Mouse (Mus musculus): Measurements from ENCODE around the gene Zfp503.

Zfp503 gene

DNA sequence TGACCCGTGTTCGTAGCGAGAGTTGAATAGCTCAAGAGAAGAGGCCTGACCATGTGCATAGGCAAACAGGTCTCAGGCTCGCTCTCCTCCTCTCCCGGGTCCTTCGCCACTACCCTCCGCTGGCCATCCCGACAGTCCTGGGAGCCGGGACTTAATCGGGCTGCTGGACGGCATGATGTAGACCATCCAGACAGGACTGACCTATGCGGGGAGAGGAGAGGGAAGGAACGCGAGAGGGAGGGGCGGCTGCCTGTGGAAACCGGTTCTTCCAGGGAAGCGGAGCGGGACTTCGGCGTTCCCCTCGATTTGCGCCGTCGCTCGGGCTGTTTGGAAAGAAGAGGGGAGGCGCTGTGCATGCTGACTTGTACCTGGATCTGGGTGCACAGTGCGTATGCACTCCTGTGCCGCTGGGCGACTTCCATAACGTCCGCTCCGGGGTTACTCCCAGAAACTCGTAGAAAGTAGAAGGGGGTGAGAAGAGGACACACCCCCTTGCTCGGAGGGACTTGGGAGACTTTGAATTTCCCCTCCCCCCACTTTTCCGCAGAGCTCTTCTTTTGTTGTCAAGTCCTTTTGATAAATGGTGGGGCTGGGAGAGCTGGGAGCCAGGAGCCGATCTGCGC is at the start of gene Zfp503:
Gene Zfp503, minus strand, starts transcription at position 311 of the 623 bp plus-strand sequence.
- no peak for DNase-seq

DNA sequence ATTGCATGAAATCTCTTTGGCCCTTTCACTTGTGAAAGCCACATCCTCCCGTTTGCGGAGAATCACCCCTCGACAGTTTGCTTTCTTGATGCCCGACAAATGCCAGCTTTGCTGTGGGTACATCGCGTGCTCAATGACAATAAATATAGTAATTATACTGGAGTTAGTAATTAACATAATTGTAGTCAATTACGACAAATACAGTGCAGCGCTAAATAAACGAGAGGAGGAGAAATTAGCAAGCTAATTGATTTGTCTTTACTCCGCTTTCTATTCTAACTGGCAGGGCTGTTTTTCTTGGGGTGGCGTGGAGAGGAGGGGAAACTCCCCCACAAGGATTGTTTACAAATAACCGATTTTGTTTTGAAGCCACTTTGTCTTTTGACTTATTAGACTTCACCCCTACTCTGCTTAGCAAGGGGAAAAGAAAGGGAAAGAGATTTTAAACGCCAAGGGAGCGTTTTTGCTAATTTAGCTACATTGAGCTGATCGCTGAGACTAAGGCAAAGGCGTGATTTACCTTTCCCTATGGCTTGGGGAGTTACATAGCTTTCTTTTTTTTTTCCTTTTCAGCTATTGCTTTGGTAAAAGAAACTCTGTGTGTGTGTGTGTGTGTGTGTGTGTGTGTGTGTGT is 48.2 kb upstream of the Zfp503 start:
- no peak for DNase-seq

DNA sequence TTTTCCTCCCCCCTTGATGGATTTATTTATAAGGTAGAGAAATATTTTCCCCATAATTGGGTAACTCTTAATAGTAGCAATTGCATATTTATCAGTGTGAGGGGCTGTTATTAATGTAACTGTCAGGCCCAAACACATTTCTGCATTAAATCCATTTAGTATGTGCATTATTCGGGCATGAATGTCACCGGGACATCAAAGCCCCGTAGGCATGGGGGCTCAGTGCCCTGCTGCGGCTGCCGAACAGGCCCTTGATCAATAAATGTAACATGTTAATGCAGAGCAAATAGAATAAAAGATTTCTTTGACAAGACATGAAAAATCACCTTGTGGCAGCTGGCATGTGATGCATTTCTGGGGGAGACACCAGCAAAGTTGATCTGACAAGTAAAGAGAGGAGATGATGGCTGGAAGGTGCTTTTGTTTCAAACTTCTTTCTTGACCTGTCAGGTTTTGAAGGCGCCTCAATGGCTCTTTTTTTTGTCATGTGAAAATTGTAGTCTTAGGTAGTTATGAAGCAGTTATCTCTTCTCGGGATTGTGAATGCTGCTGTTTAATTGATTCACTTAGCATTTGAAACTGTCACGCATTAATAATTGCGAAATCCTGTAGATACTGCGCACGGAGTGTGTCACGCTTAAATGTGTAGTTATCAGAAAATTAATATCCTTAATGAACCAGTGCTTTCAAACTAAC is 47.5 kb upstream of the Zfp503 start:
- no peak for DNase-seq

DNA sequence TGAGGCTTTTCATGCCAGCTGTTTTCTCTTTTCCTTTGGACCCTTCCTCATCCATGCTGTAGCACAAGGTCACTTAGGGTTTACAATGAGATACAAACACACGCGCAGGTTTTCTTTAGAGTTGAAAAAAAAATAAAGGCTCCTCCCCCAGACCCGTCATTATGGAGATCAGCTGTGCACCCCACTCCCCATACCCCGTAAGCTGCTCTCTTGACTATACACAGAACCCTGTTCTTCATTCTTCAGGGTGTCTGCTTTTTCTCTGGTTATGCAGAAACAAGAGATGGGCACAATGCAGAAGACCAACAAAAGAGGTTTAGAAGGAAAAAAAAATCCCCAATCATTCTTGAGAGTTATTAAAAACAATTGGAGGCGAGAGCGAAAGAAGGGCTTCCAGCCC is 46.9 kb upstream of the Zfp503 start:
- no peak for DNase-seq

DNA sequence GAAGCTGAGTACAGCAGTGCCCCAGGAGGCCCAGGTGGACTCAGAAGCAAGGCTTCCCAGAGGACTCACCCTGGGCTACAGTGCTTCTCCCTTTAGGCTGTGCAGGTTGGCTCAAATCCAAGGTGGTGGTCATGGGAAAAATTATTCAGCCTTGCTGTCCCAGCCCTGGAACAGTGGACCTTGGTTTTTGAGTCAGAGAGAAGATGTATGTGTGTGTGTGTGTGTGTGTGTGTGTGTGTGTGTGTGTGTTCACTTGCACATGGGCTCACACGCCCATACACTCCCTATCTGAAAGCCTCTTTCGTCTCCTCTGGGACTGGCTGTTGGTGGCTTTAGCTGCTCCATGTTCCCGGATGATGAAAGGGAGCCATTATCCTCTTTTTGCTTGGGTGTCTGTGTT is 46.5 kb upstream of the Zfp503 start:
- DNase-seq = no peak

DNA sequence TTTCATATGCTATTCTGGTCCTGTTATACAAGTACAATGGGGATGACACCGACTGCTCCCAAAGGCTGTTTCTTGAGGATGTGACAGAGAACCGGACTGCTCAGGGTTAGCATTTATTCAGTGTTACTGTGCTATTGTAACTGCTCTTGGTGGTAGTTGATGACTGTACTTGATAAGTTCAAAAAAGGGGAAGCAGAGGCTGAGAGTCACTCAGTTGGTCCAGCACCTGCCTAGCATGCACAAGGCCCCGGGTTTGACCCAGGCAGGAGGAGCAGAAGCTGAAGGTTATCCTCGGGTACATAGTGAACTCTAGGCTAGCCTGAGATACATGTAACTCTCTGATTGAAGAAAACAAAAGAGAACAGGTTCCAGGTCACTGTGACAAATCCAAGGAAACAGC is 34.1 kb upstream of the Zfp503 start:
- no peak for DNase-seq

DNA sequence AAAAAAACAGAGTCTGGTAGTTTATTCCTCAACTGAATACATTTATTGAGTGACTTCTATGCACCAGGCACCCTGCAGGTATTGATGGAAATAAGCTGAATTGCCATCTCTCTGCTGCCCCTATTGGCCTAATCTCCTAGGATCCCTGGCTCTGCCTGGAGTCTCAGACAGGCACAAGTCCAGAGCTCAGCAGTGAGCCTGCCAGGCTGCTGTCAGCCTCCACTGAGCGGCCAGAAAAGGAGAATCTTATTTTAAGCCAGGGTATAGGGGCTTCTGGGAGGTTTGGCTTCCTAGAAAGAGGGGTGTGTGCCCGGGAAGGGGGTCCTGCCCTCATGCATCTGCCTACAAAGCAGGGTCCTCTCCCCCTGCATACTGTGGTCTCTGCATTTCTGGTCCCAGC is 31.5 kb upstream of the Zfp503 start:
- DNase-seq = peak; percentile 24

DNA sequence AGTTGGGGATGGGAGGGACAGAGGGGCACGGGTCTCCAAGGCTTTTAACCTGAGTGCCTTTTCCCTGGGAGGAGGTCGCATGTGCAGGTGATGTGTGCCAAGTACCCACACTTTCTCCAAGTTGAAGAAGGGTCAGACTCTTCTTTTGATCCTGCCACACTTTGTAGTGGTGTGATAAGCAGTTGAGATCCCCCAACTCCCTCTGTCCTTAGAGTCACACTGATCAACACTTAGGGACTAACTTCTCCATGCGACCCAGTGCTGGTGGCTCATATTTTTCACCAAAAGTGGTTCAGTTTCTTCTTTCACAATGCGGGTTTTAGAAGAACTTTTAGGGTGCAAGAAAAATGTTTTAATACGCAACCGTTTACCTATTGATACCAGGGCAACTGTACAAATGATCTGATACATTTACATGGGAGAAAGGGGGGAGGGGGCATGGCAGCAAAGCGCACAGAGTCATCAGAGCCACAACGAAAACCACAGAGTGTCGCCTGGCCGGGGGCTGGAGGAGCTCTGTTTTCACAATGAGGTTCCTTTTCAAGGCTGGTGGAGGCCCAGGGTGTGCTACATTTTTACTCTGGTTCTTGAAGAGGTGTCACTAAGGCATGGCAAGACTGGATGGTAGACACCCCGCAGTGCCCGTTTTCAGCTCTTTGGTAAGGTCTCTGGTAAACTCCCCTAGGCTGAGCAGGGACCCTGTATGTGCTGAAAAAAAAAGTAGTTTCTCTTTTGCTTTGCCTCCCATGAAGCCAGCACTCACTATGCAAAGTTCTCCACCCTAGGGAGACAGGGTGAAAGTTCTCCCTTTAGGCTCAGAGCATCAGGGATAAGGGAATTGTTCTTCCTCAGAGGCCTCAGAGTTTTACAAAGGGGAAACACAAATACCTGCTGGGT is 30.8 kb upstream of the Zfp503 start:
- DNase-seq = no peak

DNA sequence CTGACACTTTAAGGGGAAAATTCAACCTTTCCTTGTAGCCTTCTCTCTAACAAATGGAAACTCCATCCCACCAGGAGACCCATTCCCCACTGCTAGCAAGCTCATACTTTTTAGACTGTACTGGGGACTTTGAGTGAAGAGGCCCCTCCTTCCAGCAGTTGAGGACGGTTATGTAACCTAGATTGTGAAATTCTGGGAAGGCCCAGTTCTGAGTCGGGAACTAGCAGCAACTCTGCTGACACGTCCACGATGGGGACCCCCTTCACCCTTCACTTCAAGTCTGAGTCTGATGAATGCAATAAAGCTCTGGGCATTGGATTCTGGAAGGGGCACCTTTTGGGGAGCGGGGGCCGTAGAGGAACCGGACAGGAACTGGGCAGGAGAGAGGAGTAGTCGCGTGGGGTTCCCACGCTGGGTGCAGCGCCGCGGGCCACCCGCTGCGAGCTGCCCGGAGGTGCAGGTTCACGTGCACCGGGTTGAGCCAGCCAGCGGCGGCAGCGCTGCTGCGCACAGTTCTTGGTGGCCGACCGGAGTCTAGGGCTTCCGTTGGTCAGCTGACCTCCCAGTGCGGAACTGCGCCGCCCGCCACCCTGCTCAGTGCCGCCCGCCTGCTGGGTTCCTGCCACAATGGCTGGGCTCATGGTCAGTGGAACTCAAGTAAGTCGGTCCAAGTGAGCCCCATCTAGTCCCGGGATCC is 30.0 kb upstream of the Zfp503 start, which contains the start of gene Lrmda:
Gene Lrmda, plus strand, starts transcription at position 461 of the 697 bp plus-strand sequence.
- DNase-seq = no peak

DNA sequence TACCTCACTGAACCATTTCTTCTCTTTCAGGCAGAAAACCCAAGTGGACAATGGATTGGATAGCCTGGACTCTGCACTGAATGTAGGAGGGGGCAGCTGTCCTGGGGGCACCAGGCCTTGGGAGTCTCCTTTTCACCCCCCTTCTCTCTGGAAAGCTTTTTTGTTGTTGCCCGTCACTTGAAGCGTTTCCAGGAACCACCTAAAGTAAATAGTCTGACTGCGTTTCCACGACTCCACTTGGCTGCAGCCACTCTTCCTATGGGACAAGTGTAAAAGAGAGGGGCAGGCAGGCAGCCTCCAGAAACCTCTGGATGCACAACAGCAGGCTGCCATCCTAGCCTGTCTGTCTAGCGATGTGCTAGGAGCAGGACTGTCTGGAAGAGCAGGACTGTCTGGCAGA is 27.6 kb upstream of the Zfp503 start:
- DNase-seq = no peak

DNA sequence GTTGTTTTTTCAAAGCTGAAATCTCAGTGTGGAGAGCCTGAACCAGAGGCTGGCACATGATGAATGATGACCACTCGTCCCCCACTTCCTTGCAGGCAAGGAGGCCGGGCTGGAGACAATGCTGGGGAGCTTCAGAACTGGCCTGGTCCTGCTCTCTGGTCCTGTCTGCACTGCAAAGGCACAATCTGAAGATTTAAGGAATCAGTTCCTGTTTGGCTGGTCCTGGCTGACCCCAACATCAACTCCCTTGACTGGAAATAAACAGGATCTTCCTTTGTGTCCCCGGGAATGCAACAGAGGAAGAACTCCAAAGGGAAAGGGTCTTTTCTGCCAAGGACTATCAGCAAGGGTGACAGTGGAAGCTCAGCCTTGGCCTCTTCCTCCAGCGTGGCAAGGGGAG is 25.4 kb upstream of the Zfp503 start:
- no peak for DNase-seq

DNA sequence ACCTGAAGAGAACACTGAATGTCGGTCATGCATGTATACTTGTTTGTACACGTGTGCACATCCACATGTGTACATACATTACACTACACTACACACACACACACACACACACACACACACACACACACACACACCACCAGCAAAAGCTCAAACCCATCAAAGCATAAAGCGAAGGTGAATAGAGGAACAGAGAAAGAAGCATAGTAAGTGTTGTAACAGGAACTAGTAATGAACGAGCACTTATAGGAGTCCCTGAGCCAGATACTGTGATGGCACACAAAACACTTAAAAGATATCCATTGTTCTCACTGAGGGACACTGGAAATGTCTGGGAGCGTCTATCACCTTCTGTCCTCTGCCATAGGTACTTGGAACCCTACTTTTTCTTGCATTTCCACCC is 24.9 kb upstream of the Zfp503 start:
- no peak for DNase-seq

DNA sequence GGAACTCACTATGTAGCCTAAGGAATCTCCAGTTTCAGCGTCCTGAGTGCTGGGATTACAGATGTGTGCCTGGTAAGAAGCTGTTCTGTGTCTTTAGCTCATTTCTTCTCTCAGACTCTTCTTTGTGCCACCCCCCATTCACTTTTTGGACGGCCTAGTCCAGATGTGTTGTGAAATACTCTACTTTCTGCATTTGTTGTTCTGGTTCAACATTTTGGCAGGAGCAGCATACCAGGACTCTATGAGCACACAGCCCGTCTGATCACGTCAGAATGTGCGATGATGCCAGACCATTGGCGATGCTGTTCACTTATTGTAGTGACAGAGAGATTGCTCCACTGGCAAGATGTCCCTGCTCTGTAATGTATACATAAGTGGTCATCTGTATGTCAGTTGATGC is 17.6 kb upstream of the Zfp503 start:
- no peak for DNase-seq

DNA sequence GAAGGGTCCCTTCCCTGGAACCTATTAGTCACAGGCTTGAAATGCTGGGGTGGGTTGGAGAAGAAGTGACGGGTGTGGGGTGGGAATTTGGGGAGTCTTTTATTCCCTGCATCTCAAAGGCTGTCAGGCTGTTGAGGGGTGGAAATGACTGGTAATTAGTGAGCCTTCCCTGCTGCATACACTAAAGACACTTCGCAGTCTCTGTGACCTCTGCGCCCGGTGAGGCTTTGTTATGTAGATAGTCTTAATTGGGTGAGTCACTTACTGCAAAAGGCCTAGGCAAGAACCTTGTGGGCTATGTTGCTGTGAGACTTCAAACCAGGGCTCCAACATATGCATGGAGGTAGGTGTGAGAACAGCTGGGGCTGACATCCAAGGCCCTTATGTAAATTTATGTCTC is 15.5 kb upstream of the Zfp503 start:
- no peak for DNase-seq

DNA sequence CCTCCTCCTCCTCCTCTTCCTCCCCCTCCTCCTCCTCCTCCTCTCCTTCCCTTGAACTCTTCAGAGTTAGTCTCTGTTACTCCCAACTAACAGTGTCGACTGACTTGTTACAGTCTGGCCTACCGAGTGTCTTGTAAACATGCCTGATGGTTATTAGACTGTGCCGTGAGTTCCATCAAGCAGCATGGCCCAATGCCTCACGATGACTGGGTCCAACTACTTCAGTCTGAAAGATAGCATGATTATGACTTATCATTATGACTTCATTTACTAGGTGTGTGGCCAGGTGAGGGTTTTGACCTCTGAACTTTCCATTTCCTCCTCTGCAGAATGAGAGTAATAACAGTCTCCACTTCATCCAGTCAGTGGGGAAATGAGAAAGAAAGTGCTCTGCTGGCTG is 14.2 kb upstream of the Zfp503 start:
- no peak for DNase-seq

DNA sequence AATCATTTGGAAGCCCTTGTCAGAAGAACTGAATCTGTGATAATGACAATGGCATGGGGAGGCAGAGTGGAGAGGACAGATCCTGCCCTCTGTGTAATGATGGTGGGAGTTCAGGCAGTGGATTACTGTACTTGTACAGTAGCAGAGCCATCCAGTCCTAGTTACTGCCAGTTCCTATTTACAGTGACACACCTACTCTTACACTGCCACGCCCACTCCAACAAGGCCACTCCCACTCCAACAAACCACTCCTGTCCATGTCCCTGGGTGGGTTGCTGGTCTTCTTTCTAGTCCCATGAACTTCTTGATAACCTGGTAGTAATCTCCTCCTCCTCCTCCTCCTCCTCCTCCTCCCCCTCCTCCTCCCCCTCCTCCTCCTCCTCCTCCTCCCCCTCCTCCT is 13.8 kb upstream of the Zfp503 start:
- no peak for DNase-seq

DNA sequence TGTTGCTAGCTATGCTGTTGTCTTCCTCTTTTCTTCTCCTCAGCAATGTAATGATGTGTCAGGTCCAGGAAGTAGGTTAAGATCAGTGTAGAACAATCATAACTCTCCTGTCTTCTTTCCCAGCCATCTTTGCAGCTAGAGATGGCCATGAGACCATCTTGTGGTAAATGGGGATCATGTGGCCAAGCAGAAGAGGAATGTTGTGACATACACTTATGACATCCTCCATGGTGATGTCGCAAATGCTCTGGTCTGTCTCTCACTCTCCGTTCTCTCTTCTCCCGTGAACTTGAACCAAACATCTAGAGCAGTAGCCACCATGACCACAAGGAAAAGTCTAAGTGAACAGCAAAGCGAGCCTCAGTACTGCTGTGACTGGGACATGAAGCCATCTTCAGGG is 10.2 kb upstream of the Zfp503 start:
- no peak for DNase-seq

DNA sequence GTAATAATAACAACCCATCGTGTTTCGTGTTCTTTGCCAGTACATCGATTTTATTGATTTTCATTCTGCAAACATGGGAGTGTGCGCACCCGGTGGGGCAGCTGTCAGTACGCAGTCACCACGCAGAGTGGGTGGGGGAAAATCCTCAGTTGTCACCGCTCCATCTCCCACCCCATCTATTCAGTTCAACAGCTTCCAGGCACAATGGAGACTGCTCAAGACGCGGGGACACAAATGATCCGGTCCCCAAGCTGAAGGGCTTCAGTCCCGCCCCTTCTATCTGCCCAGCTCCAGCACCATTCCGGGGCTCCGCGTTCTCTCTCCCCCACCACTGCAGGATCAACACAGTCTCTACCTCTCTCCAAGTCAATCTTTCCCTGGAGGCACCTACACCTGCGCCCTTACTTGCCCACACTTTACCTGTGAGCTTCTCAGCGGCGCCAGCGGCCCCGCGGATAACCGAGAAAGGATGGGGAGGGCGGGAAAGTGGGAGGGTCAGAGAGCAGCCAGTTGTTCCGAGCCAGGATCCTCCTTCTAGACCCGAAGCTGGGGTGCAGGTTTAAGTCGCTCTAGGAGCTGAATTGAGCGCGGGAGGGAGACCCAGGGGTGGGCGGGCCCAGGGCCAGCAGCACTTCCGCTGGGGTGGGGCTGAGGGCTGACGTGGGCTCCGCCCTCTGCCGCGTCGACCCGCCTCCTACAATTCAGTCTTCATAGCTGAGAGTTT is 5.8 kb upstream of the Zfp503 start:
- no peak for DNase-seq

DNA sequence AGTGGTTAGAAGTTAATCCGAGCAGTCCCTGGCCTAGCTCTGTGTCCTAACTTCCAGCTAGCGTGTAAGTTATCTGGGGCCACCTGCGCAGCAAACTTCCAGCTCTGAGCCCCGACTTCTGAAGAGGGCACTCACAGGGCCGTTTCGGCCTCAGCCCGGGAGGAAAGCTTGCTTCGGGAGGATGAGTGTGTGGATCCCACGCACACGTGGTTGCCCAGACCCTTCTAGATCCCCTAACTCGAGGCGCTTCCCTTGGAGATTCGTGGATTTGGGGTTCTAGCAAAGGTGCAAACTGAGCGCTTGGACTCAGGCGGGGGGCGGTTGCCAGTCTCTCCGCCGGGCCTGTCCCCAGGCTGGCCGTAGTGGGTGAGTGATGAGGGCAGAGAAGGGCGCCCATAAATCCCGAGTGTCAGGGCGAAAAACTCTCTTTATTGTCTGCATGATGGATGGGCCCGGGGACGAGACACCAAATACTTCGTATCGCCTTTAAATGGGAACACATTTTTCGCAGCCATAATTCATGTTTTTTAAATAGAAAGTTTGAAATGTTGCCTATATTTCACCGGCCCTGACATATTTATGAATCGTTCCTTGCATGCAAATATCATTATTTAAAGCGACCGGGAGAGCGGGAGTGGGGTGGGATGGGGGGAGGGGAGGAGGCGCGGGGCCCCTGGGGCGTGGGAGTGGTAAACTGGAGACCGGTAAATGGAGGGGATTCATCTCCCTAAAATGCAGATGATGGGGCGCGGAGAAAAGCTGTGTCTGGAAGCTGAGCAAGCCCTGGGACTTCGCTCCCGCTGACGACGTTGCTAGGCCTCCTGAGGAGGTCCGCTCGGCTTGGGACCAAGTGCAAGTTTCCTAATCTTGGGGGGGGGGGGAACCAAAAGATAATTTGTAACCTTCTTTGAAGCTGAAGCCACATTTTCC is 4.9 kb upstream of the Zfp503 start:
- no peak for DNase-seq

DNA sequence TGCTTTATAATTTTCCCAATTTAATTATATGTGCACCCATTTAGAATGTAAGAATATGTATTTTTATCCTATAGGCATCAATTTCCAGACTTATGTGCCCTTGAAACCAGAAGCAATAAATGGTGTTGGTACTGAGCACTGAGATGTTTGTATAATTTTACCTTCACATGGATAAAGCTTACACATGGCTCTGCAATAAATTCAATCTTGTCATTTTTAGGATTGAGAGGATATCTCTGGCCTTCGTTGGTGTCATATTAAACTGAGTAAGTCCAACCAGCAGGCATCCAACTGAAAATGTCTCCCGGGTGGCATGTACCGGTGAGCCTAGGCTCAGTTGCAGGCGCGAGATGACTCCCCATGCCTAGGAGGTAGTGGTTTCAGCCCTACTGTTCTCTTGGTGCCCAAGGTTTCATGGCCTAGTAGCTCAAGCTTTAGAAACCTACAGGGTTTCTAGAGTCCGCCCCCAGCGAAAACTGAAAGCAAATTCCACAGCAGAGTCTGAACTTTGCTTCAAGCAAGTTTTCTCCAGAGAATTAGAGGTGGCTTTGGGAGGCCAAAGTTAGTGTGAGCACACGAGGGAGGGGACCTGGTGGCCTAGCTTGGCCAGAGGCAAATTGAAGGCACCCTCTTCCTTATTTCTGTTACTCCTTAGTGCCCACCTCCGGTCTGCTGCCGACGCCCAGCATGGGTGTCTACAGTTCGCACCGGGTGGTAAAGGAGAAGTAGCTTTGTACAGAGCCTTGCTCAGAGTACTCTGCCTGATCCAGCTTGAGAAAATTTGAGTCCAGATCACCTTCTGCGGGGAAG is 4.1 kb upstream of the Zfp503 start:
- DNase-seq = no peak
